Mouse (Mus musculus) frontal cortex, adult 2 months (tissue): ENCODE data around the gene D3Ertd254e. TPM values are rescaled to one million over a fixed set of nuclear protein-coding genes. Genes with fewer than 3 reads are reported as not detected.
A peak's percentile ranks its signal among the peaks of the same experiment; 100 is the strongest.

Experiments used
- DNase-seq, 2 experiments: peaks; one replicate each; pipeline ENCODE4 v3.0.0; 2022; ENCODE audit warnings: low spot score in 1 of 2; ENCODE audit errors: extremely low spot score in 1 of 2
- polyA plus RNA-seq: library from polyadenylated mRNA; depleted of rRNA; stranded (reverse); fragments of >200 nt; gene quantifications from 2 replicates; pipeline ENCODE4 v1.2.3, GENCODE M21; 2012; rRNA removed

The D3Ertd254e gene
- polyA plus RNA-seq, 1 experiment, result 6.2 TPM

- peak in 1 of 2 experiments; percentile 66 for DNase-seq
These were observed 59.1 kb downstream of the D3Ertd254e start for GRCm38 (mm10) chr3:36209776-36210555.

- no peak for DNase-seq
These were observed 60.1 kb downstream of the D3Ertd254e start for GRCm38 (mm10) chr3:36210939-36211338.

GRCm38 (mm10) chr3:36212758-36213157, 61.9 kb downstream of the D3Ertd254e start:
- no peak for DNase-seq

Other genes with a start within 250 kb of the D3Ertd254e start
- gene Dcun1d1, start 213.6 kb upstream of the D3Ertd254e start, polyA plus RNA-seq, result 38.9 and 40.7 TPM in 2 replicates
- gene Mccc1, start 150.3 kb upstream of the D3Ertd254e start, polyA plus RNA-seq, result 27.9 and 32.3 TPM in 2 replicates
- not detected in 2 replicates for gene Ccdc144b, start 97.5 kb upstream of the D3Ertd254e start, polyA plus RNA-seq
- gene Acad9, start 85.0 kb upstream of the D3Ertd254e start, polyA plus RNA-seq, result 41.7 and 47.1 TPM in 2 replicates
- gene Qrfpr, start 71.3 kb downstream of the D3Ertd254e start, polyA plus RNA-seq, result 2.3 and 4.2 TPM in 2 replicates